Mouse (Mus musculus) intestine, embryonic 16.5 days (tissue): ENCODE measurements around the gene Hsd11b2. TPM values are rescaled to one million over a fixed set of nuclear protein-coding genes. Genes with fewer than 3 reads are reported as not detected.
"Not testable (repeated sequence)": the region's sequence is repeated elsewhere in the genome, so short reads cannot be mapped to it uniquely, and the experiment has no call there.

Experiments used
- ATAC-seq: fragments of 200-750 bp; cut with Nextera tagmentation; 2 replicates; pipeline ENCODE4 v1.8.0; 2017; ENCODE audit warnings: moderate TSS enrichment, moderate library complexity
- H3K27ac ChIP-seq: fragments of 300-500 bp; sonication (generic); 2 replicates; pipeline ENCODE4 v1.5.1; 2014; ENCODE audit warnings: mild to moderate bottlenecking, low read length
- H3K27me3 ChIP-seq: fragments of 300-500 bp; sonication (generic); replicated peaks from 2 replicates; pipeline ENCODE4 v1.6.1; 2014; ENCODE audit warnings: low read length, control low read depth, mixed read lengths; ENCODE audit not compliant: control insufficient read depth, insufficient read depth
- H3K36me3 ChIP-seq: fragments of 300-500 bp; sonication (generic); 2 replicates; pipeline ENCODE4 v1.6.1; 2014; ENCODE audit warnings: low read length, control low read depth; ENCODE audit not compliant: control insufficient read depth, insufficient read depth
- H3K4me1 ChIP-seq: fragments of 300-500 bp; sonication (generic); 2 replicates; pipeline ENCODE4 v1.6.1; 2014; ENCODE audit warnings: low read length, control low read depth, mixed read lengths; ENCODE audit not compliant: control insufficient read depth, insufficient read depth
- H3K4me2 ChIP-seq: fragments of 300-500 bp; sonication (generic); 2 replicates; pipeline ENCODE4 v1.6.1; 2014; ENCODE audit warnings: low read depth, low read length, control low read depth
- H3K4me3 ChIP-seq: fragments of 300-500 bp; sonication (generic); 2 replicates; pipeline ENCODE4 v1.5.1; 2014; ENCODE audit warnings: mild to moderate bottlenecking, low read length
- H3K9ac ChIP-seq: fragments of 300-500 bp; sonication (generic); 2 replicates; pipeline ENCODE4 v1.6.1; 2014; ENCODE audit warnings: low read depth, low read length
- H3K9me3 ChIP-seq: fragments of 300-500 bp; sonication (generic); 2 replicates; pipeline ENCODE4 v1.6.1; 2016; ENCODE audit warnings: low read length, control low read depth; ENCODE audit not compliant: control insufficient read depth
- WGBS: fragments of 180-500 bp; shearing (Covaris S2); extraction: QIAGEN DNeasy Blood & Tissue Kit; methylation state at CpG from one replicate; pipeline ENCODE4 v1.1.7; 2014; 5-methylcytosine and 5-hydroxymethylcytosine counted together
- polyA plus RNA-seq: library from polyadenylated mRNA; unstranded; fragments of >200 nt; fragmentation: Nextera tagmentation; extraction: Ambion mirVana; gene quantifications from 2 replicates; pipeline ENCODE4 v1.2.1, GENCODE M21; 2015

The Hsd11b2 gene
- polyA plus RNA-seq, 1 experiment from 2014 or later, result 1.9 TPM

- ATAC-seq, result no peak
- WGBS, result 84% methylated on average over 3 of the region's 3 CpGs
- peaks cover 18% of the 10 kb centered on the region for H3K4me1 ChIP-seq
- H3K36me3 ChIP-seq, result no peaks in the 10 kb centered on the region
- H3K27me3 ChIP-seq, result no peaks in the 10 kb centered on the region
- H3K4me3 ChIP-seq, result no peak overlapping the region
- H3K4me2 ChIP-seq, result no peak overlapping the region
- no peak overlapping the region for H3K9ac ChIP-seq
- no peaks in the 10 kb centered on the region for H3K9me3 ChIP-seq
- no peak overlapping the region for H3K27ac ChIP-seq
Observed at GRCm38 (mm10) chr8:105562863-105563262, 44.3 kb downstream of the Hsd11b2 start.

GRCm38 (mm10) chr8:105563871-105564270, 45.3 kb downstream of the Hsd11b2 start:
- Histone ChIP-seq H3K27me3 (no peaks in the 10 kb centered on the region), H3K4me1 (peaks cover 18% of the 10 kb centered on the region), H3K9me3 (no peaks in the 10 kb centered on the region), H3K9ac (no peak overlapping the region), H3K36me3 (no peaks in the 10 kb centered on the region), H3K4me3 (no peak overlapping the region), H3K4me2 (no peak overlapping the region), H3K27ac (no peak overlapping the region)
- ATAC-seq, result no peak
- 88% methylated on average over 1 of the region's 1 CpGs for WGBS

- ATAC-seq, H3K27ac ChIP-seq: not testable (repeated sequence)
- 77% methylated on average over 9 of the region's 9 CpGs for WGBS
Observed at GRCm38 (mm10) chr8:105564573-105565229, 46.1 kb downstream of the Hsd11b2 start.

GRCm38 (mm10) chr8:105565401-105565881, 46.9 kb downstream of the Hsd11b2 start:
- Histone ChIP-seq H3K36me3 (no peaks in the 10 kb centered on the region), H3K4me1 (peaks cover 18% of the 10 kb centered on the region), H3K27ac (peak overlapping the region; percentile 82), H3K9ac (peak overlapping the region; percentile 94), H3K4me2 (peak overlapping the region; percentile 87), H3K9me3 (no peaks in the 10 kb centered on the region), H3K27me3 (no peaks in the 10 kb centered on the region), H3K4me3 (peak overlapping the region; percentile 94)
- under 1% methylated on average over 31 of the region's 31 CpGs for WGBS
- peak; percentile 78 for ATAC-seq

More at GRCm38 (mm10) chr8:105564573-105565229, 46.1 kb downstream of the Hsd11b2 start:
- not testable (repeated sequence) for H3K27me3 ChIP-seq, H3K9me3 ChIP-seq, H3K36me3 ChIP-seq
- peak overlapping the region; percentile 87 for H3K4me2 ChIP-seq
- H3K9ac ChIP-seq, result peak overlapping the region; percentile 94
- H3K4me1 ChIP-seq, result peaks cover 18% of the 10 kb centered on the region
- H3K4me3 ChIP-seq, result peak overlapping the region; percentile 94

- peak within 1 kb of the TSS; percentile 94 for H3K9ac ChIP-seq
- peak within 1 kb of the TSS; percentile 94 for H3K4me3 ChIP-seq
- H3K27ac ChIP-seq, result peak within 1 kb of the TSS; percentile 82
- no peaks in the 10 kb centered on the region for H3K9me3 ChIP-seq
- peak within 1 kb of the TSS; percentile 87 for H3K4me2 ChIP-seq
- H3K4me1 ChIP-seq, result peaks cover 18% of the 10 kb centered on the region
- no peaks in the 10 kb centered on the region for H3K36me3 ChIP-seq
- no peaks in the 10 kb centered on the region for H3K27me3 ChIP-seq
- ATAC-seq, result peak; percentile 99
- WGBS, result 2% methylated on average over 51 of the region's 53 CpGs
Observed at GRCm38 (mm10) chr8:105565952-105566702, 47.6 kb downstream of the Hsd11b2 start, which contains the start of gene Atp6v0d1. Gene Atp6v0d1, minus strand, starts transcription at chr8:105566047.

GRCm38 (mm10) chr8:105566703-105567595, 48.4 kb downstream of the Hsd11b2 start:
- H3K27me3 ChIP-seq, result no peaks in the 10 kb centered on the region
- H3K27ac ChIP-seq, result no peak overlapping the region
- H3K4me2 ChIP-seq, result peak overlapping the region; percentile 81
- peak; percentile 10 for ATAC-seq
- peaks cover 18% of the 10 kb centered on the region for H3K4me1 ChIP-seq
- no peaks in the 10 kb centered on the region for H3K36me3 ChIP-seq
- 23% methylated on average over 27 of the region's 27 CpGs for WGBS
- H3K4me3 ChIP-seq, result peak overlapping the region; percentile 94
- H3K9me3 ChIP-seq, result no peaks in the 10 kb centered on the region
- peak overlapping the region; percentile 71 for H3K9ac ChIP-seq

GRCm38 (mm10) chr8:105571810-105572209, 53.3 kb downstream of the Hsd11b2 start:
- peaks cover 4% of the 10 kb centered on the region; the same call in 1 of the 2 replicates for H3K4me1 ChIP-seq
- no peaks in the 10 kb centered on the region for H3K9me3 ChIP-seq
- ATAC-seq, result no peak
- H3K4me3 ChIP-seq, result no peak overlapping the region
- no peak overlapping the region for H3K27ac ChIP-seq
- H3K36me3 ChIP-seq, result no peaks in the 10 kb centered on the region
- WGBS, result 85% methylated on average over 9 of the region's 9 CpGs
- H3K27me3 ChIP-seq, result no peaks in the 10 kb centered on the region
- H3K9ac ChIP-seq, result no peak overlapping the region
- no peak overlapping the region for H3K4me2 ChIP-seq

- Histone ChIP-seq H3K4me2 (no peak overlapping the region), H3K4me3 (no peak overlapping the region), H3K9ac (no peak overlapping the region), H3K9me3 (no peaks in the 10 kb centered on the region), H3K36me3 (no peaks in the 10 kb centered on the region), H3K27ac (no peak overlapping the region), H3K27me3 (no peaks in the 10 kb centered on the region), H3K4me1 (no peaks in the 10 kb centered on the region)
- ATAC-seq, result no peak
Observed at GRCm38 (mm10) chr8:105573427-105573826, 54.9 kb downstream of the Hsd11b2 start.
